Mouse (Mus musculus): ENCODE results near the gene Msx1. TPM values are rescaled to one million over a fixed set of nuclear protein-coding genes. Genes with fewer than 3 reads are reported as not detected.

The Msx1 gene
- total and polyA plus RNA-seq, 2 experiments from 2014 or later: 7.4 to 17.2 TPM

- no peak for TF ChIP-seq CTCF (IDR thresholded peaks at IDR 0.05; ENCODE audit: low read depth)
- WGBS: 8% methylated on average over 4 of the region's 4 CpGs
- Histone ChIP-seq H3K9ac (no peak overlapping the region), H3K4me1 (ENCODE audit: insufficient read depth) (no peaks in the 10 kb centered on the region), H3K9me3 (ENCODE audit: low read length) (no peaks in the 10 kb centered on the region), H3K27me3 (ENCODE audit: insufficient read depth, low read length) (peaks cover 83% of the 10 kb centered on the region), H3K27ac (ENCODE audit: low read depth, low read length) (no peak overlapping the region), H3K36me3 (ENCODE audit: insufficient read depth) (no peaks in the 10 kb centered on the region), H3K4me2 (ENCODE audit: low read depth) (no peak overlapping the region), H3K4me3 (ENCODE audit: low read depth, low read length) (no peak overlapping the region)
- DNase-seq: no peak
- ATAC-seq: no peak
Observed at GRCm38 (mm10) chr5:37829926-37830325, 5.5 kb upstream of the Msx1 start.

DNA sequence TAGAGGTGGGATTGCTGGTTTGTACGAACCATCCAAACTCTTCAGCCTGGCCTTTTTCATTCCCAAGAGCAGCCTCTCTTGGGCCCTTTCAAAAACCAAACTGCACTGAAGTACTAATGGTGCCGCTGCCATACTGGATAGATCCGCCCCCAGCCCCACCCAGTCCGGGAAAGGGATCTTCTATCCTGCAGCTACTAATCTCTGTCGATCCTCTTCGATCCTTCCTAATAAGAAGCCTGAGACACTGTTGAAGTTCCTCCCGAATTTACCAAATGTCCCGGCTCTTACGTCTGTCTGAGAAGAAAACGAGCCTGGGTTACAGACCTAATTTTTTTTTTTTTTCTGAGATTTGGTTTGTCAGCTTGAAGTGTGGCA is 4.9 kb upstream of the Msx1 start:
- H3K9ac ChIP-seq: no peak overlapping the region
- H3K4me2 ChIP-seq (ENCODE audit: low read depth): no peak overlapping the region
- H3K4me1 ChIP-seq (ENCODE audit: insufficient read depth): no peaks in the 10 kb centered on the region
- no peaks in the 10 kb centered on the region for H3K36me3 ChIP-seq (ENCODE audit: insufficient read depth)
- H3K27ac ChIP-seq (ENCODE audit: low read depth, low read length): no peak overlapping the region
- DNase-seq (no peak), ATAC-seq (no peak)
- 3% methylated on average over 10 of the region's 10 CpGs for WGBS
- no peak for TF ChIP-seq CTCF (IDR thresholded peaks at IDR 0.05; ENCODE audit: low read depth)
- no peak overlapping the region for H3K4me3 ChIP-seq (ENCODE audit: low read depth, low read length)
- H3K9me3 ChIP-seq (ENCODE audit: low read length): no peaks in the 10 kb centered on the region
- peaks cover 83% of the 10 kb centered on the region for H3K27me3 ChIP-seq (ENCODE audit: insufficient read depth, low read length)

DNA sequence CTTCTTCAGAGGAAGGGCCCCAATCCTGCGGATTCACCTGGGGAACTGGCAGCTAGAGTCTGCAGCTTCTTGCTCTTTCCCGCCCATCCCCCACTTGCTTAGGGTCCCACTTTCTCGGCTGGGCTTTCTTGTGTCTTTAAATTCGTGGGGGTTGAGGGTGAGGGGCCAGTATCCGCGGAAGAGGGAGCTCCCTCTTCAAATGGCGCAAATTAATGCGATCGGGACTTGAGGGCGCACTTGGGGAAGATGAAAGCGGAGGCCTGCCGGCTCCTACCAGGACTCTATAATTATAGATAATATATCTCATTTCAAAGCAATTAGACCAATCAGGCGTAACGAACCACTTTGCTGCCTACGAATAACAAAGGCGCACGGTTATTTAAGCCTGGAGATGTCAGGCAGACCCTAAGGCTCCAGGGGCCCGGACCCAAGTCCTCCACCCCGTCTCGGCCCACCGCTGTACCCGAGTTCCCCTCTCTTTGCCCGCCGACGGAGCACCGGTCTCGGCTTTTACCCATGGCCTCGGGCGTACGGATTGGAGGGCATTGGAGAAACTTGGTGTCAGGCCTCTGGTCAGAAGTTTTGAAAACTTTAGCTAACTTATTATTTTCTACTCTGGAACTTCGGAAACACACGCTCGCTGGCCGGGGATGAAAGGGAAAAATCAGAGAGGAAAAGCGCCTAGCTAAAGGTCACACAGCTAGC is 4.4 kb upstream of the Msx1 start:
- 2% methylated on average over 35 of the region's 35 CpGs for WGBS
- no peaks in the 10 kb centered on the region for H3K9me3 ChIP-seq (ENCODE audit: low read length)
- no peak overlapping the region for H3K4me3 ChIP-seq (ENCODE audit: low read depth, low read length)
- TF ChIP-seq CTCF (IDR thresholded peaks at IDR 0.05; ENCODE audit: low read depth): no peak
- peak; percentile 27 for DNase-seq
- H3K36me3 ChIP-seq (ENCODE audit: insufficient read depth): no peaks in the 10 kb centered on the region
- no peak overlapping the region for H3K9ac ChIP-seq
- H3K27ac ChIP-seq (ENCODE audit: low read depth, low read length): no peak overlapping the region
- no peak for ATAC-seq
- no peaks in the 10 kb centered on the region for H3K4me1 ChIP-seq (ENCODE audit: insufficient read depth)
- H3K4me2 ChIP-seq (ENCODE audit: low read depth): no peak overlapping the region
- peaks cover 82% of the 10 kb centered on the region for H3K27me3 ChIP-seq (ENCODE audit: insufficient read depth, low read length)

DNA sequence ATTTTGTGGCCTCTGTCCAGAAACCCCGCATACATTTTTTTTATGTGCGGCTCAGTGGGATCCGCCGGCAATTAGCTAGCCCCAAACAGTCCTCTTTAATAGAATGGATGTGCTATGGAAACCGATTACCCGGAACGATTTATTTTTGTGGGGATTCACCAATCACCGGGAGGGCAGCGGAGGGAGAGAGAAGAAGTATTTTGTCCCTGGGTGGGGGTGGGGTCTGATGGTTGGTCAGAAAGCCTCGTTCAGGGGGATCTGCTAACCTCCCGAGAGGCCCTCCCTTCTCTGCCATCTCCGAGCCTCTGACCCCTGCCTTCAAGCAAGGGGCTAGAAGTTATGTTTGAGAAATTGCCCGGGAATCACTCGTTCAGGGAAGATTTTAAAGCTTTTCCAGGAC is 3.6 kb upstream of the Msx1 start:
- H3K9me3 ChIP-seq (ENCODE audit: low read length): no peaks in the 10 kb centered on the region
- no peaks in the 10 kb centered on the region for H3K4me1 ChIP-seq (ENCODE audit: insufficient read depth)
- 2% methylated on average over 14 of the region's 14 CpGs for WGBS
- H3K9ac ChIP-seq: no peak overlapping the region
- DNase-seq: peak; percentile 39
- H3K4me2 ChIP-seq (ENCODE audit: low read depth): no peak overlapping the region
- H3K36me3 ChIP-seq (ENCODE audit: insufficient read depth): no peaks in the 10 kb centered on the region
- TF ChIP-seq CTCF (IDR thresholded peaks at IDR 0.05; ENCODE audit: low read depth): no peak
- no peak for ATAC-seq
- H3K27ac ChIP-seq (ENCODE audit: low read depth, low read length): no peak overlapping the region
- peaks cover 75% of the 10 kb centered on the region for H3K27me3 ChIP-seq (ENCODE audit: insufficient read depth, low read length)
- H3K4me3 ChIP-seq (ENCODE audit: low read depth, low read length): no peak overlapping the region

DNA sequence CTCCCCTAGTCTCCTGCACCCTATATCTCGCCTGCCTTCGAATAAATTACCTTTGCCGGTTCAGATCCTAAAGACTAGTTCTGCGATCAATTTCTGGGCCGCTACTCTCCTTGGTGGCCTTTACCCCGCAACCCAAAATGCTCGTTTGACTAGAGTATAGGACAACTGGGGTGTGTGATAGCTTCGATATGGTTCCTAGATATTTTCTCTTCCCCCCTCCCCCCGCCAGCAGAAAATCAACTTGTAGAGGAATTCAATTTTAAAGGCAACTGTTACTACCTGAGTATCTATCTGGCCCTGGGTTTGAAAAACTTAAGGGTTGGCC is 3.2 kb upstream of the Msx1 start:
- ATAC-seq: no peak
- WGBS: 1% methylated on average over 9 of the region's 9 CpGs
- no peak overlapping the region for H3K27ac ChIP-seq (ENCODE audit: low read depth, low read length)

GRCm38 (mm10) chr5:37826706-37827625 is 2.6 kb upstream of the Msx1 start:
- ATAC-seq (no peak), DNase-seq (peak; percentile 45)
- H3K9me3 ChIP-seq (ENCODE audit: low read length): no peaks in the 10 kb centered on the region
- H3K4me1 ChIP-seq (ENCODE audit: insufficient read depth): no peaks in the 10 kb centered on the region
- H3K36me3 ChIP-seq (ENCODE audit: insufficient read depth): no peaks in the 10 kb centered on the region
- H3K4me3 ChIP-seq (ENCODE audit: low read depth, low read length): no peak overlapping the region
- TF ChIP-seq CTCF (IDR thresholded peaks at IDR 0.05; ENCODE audit: low read depth): no peak
- H3K27ac ChIP-seq (ENCODE audit: low read depth, low read length): no peak overlapping the region
- H3K27me3 ChIP-seq (ENCODE audit: insufficient read depth, low read length): peaks cover 70% of the 10 kb centered on the region
- no peak overlapping the region for H3K9ac ChIP-seq
- no peak overlapping the region for H3K4me2 ChIP-seq (ENCODE audit: low read depth)
- 1% methylated on average over 59 of the region's 59 CpGs for WGBS

More for the DNA sequence above, 3.2 kb upstream of the Msx1 start:
- H3K4me1 ChIP-seq (ENCODE audit: insufficient read depth): no peaks in the 10 kb centered on the region
- DNase-seq: peak; percentile 50
- no peak for TF ChIP-seq CTCF (IDR thresholded peaks at IDR 0.05; ENCODE audit: low read depth)
- H3K4me3 ChIP-seq (ENCODE audit: low read depth, low read length): no peak overlapping the region
- no peak overlapping the region for H3K4me2 ChIP-seq (ENCODE audit: low read depth)
- no peaks in the 10 kb centered on the region for H3K9me3 ChIP-seq (ENCODE audit: low read length)
- H3K36me3 ChIP-seq (ENCODE audit: insufficient read depth): no peaks in the 10 kb centered on the region
- H3K9ac ChIP-seq: no peak overlapping the region
- peaks cover 71% of the 10 kb centered on the region for H3K27me3 ChIP-seq (ENCODE audit: insufficient read depth, low read length)

Measured in forebrain, postnatal 0 days (tissue).